Mouse (Mus musculus) stomach, postnatal 0 days (tissue): ENCODE measurements around the gene Aig1. TPM values are rescaled to one million over a fixed set of nuclear protein-coding genes. Genes with fewer than 3 reads are reported as not detected.

Source experiments
- ATAC-seq: fragments of 200-750 bp; cut with Nextera tagmentation; 2 replicates; pipeline ENCODE4 v1.8.0; 2017; ENCODE audit not compliant: low FRiP score, low TSS enrichment
- DNase-seq: peaks from one replicate; pipeline ENCODE4 v3.0.0-alpha.2; 2016; ENCODE audit warnings: low spot score
- H3K27ac ChIP-seq: fragments of 300-500 bp; sonication (generic); replicated peaks from 2 replicates; pipeline ENCODE4 v1.5.1; 2014; ENCODE audit warnings: mild to moderate bottlenecking, control low read depth
- H3K27me3 ChIP-seq: fragments of 300-500 bp; sonication (generic); 2 replicates; pipeline ENCODE4 v1.6.1; 2014; ENCODE audit warnings: low read length; ENCODE audit not compliant: control insufficient read depth, insufficient read depth
- H3K36me3 ChIP-seq: fragments of 300-500 bp; sonication (generic); 2 replicates; pipeline ENCODE4 v1.6.1; 2014; ENCODE audit warnings: low read length, mixed read lengths; ENCODE audit not compliant: control insufficient read depth, insufficient read depth
- H3K4me1 ChIP-seq: fragments of 300-500 bp; sonication (generic); replicated peaks from 2 replicates; pipeline ENCODE4 v1.6.1; 2014; ENCODE audit warnings: antibody characterized with exemption; ENCODE audit not compliant: control insufficient read depth, insufficient read depth
- H3K4me2 ChIP-seq: fragments of 300-500 bp; sonication (generic); replicated peaks from 2 replicates; pipeline ENCODE4 v1.6.1; 2014; ENCODE audit warnings: low read depth, mild to moderate bottlenecking, control low read depth, moderate library complexity
- H3K4me3 ChIP-seq: fragments of 300-500 bp; sonication (generic); 2 replicates; pipeline ENCODE4 v1.5.1; 2014; ENCODE audit warnings: low read depth, low read length, control low read depth
- H3K9ac ChIP-seq: fragments of 300-500 bp; sonication (generic); 2 replicates; pipeline ENCODE4 v1.6.1; 2014; ENCODE audit warnings: mild to moderate bottlenecking, low read length, control low read depth, mixed read lengths
- H3K9me3 ChIP-seq: fragments of 300-500 bp; sonication (generic); 2 replicates; pipeline ENCODE4 v1.6.1; 2016; ENCODE audit warnings: low read length; ENCODE audit not compliant: control insufficient read depth
- CTCF ChIP-seq: IDR thresholded peaks from 2 replicates; pipeline ENCODE4 v1.5.1; 2016; ENCODE audit warnings: antibody characterized with exemption, low read depth, mild to moderate bottlenecking, moderate library complexity
- EP300 ChIP-seq: optimal IDR thresholded peaks from 2 replicates; pipeline ENCODE3; 2016; ENCODE audit warnings: antibody characterized with exemption
- WGBS: fragments of 180-500 bp; shearing (Covaris S2); extraction: QIAGEN DNeasy Blood & Tissue Kit; methylation state at CpG from one replicate; pipeline ENCODE4 v1.1.7; 2014; 5-methylcytosine and 5-hydroxymethylcytosine counted together
- polyA plus RNA-seq: library from polyadenylated mRNA; unstranded; fragments of >200 nt; fragmentation: Nextera tagmentation; extraction: Ambion mirVana; gene quantifications from 2 replicates; pipeline ENCODE4 v1.2.1, GENCODE M21; 2015

Gene Aig1
- polyA plus RNA-seq, 1 experiment from 2014 or later = 33.3 TPM

GRCm38 (mm10) chr10:13702688-13703087, 166.1 kb downstream of the Aig1 start:
- TF ChIP-seq EP300 (no peak), CTCF (no peak)
- Histone ChIP-seq H3K36me3 (no peaks in the 10 kb centered on the region), H3K9ac (no peak overlapping the region), H3K4me1 (no peaks in the 10 kb centered on the region), H3K4me2 (no peak overlapping the region), H3K27ac (no peak overlapping the region), H3K4me3 (no peak overlapping the region), H3K9me3 (no peaks in the 10 kb centered on the region), H3K27me3 (no peaks in the 10 kb centered on the region)
- DNase-seq = no peak
- ATAC-seq = no peak
- 61% methylated on average over 6 of the region's 6 CpGs for WGBS

GRCm38 (mm10) chr10:13702043-13702442, 166.7 kb downstream of the Aig1 start:
- Histone ChIP-seq H3K4me2 (no peak overlapping the region), H3K9ac (no peak overlapping the region), H3K27me3 (no peaks in the 10 kb centered on the region), H3K4me1 (no peaks in the 10 kb centered on the region), H3K36me3 (no peaks in the 10 kb centered on the region), H3K4me3 (no peak overlapping the region), H3K27ac (no peak overlapping the region), H3K9me3 (no peaks in the 10 kb centered on the region)
- TF ChIP-seq EP300 = no peak
- DNase-seq = no peak
- 56% methylated on average over 8 of the region's 8 CpGs for WGBS
- ATAC-seq = no peak

- Histone ChIP-seq H3K4me2 (no peak overlapping the region), H3K27ac (no peak overlapping the region), H3K4me1 (no peaks in the 10 kb centered on the region), H3K36me3 (no peaks in the 10 kb centered on the region), H3K9me3 (no peaks in the 10 kb centered on the region), H3K4me3 (no peak overlapping the region), H3K9ac (no peak overlapping the region), H3K27me3 (no peaks in the 10 kb centered on the region)
- ATAC-seq (no peak), DNase-seq (no peak)
- TF ChIP-seq EP300 (no peak), CTCF (no peak)
These were observed 172.5 kb downstream of the Aig1 start for GRCm38 (mm10) chr10:13696326-13696725.

- no peak overlapping the region for H3K9ac ChIP-seq
- no peak for TF ChIP-seq CTCF
- no peak for TF ChIP-seq EP300
- WGBS = 87% methylated on average over 4 of the region's 4 CpGs
- no peak overlapping the region for H3K27ac ChIP-seq
- no peak for ATAC-seq
- H3K9me3 ChIP-seq = no peaks in the 10 kb centered on the region
- no peaks in the 10 kb centered on the region for H3K27me3 ChIP-seq
- no peaks in the 10 kb centered on the region for H3K4me1 ChIP-seq
- DNase-seq = no peak
- no peak overlapping the region for H3K4me3 ChIP-seq
- no peak overlapping the region for H3K4me2 ChIP-seq
- no peaks in the 10 kb centered on the region for H3K36me3 ChIP-seq
These were observed 175.5 kb downstream of the Aig1 start for GRCm38 (mm10) chr10:13693276-13693675.

GRCm38 (mm10) chr10:13690773-13691172, 178.0 kb downstream of the Aig1 start:
- H3K4me2 ChIP-seq = no peak overlapping the region
- H3K9ac ChIP-seq = no peak overlapping the region
- no peaks in the 10 kb centered on the region for H3K9me3 ChIP-seq
- H3K27me3 ChIP-seq = no peaks in the 10 kb centered on the region
- no peak overlapping the region for H3K27ac ChIP-seq
- no peaks in the 10 kb centered on the region for H3K36me3 ChIP-seq
- TF ChIP-seq EP300 = no peak
- TF ChIP-seq CTCF = no peak
- 86% methylated on average over 5 of the region's 5 CpGs for WGBS
- ATAC-seq (no peak), DNase-seq (no peak)
- H3K4me3 ChIP-seq = no peak overlapping the region
- H3K4me1 ChIP-seq = 0 out of 2 replicates have a peak, but pooled peaks cover 3% of the 10 kb centered on the region

GRCm38 (mm10) chr10:13689841-13690590, 178.8 kb downstream of the Aig1 start:
- DNase-seq (no peak), ATAC-seq (no peak)
- Histone ChIP-seq H3K27me3 (no peaks in the 10 kb centered on the region), H3K4me1 (0 out of 2 replicates have a peak, but pooled peaks cover 3% of the 10 kb centered on the region), H3K36me3 (no peaks in the 10 kb centered on the region), H3K9me3 (no peaks in the 10 kb centered on the region), H3K9ac (no peak overlapping the region), H3K27ac (no peak overlapping the region), H3K4me2 (no peak overlapping the region), H3K4me3 (no peak overlapping the region)
- TF ChIP-seq CTCF (no peak), EP300 (no peak)
- WGBS = 87% methylated on average over 10 of the region's 10 CpGs
